Mouse (Mus musculus) gastrocnemius, adult 18-20 months (tissue): ENCODE data around the gene Robo2. TPM values are rescaled to one million over a fixed set of nuclear protein-coding genes. Genes with fewer than 3 reads are reported as not detected.
A peak's percentile ranks its signal among the peaks of the same experiment; 100 is the strongest.
"Not testable (repeated sequence)": the region's sequence is repeated elsewhere in the genome, so short reads cannot be mapped to it uniquely, and the experiment has no call there.

ENCODE experiments used
- DNase-seq: peaks from one replicate; pipeline ENCODE4 v3.0.0; 2021; ENCODE audit warnings: low spot score
- total RNA-seq, 2 experiments: library from RNA; stranded (reverse); gene quantifications; 2 replicates each; pipeline ENCODE4 v1.2.3; 2021

Robo2 gene
- total RNA-seq, 2 experiments from 2014 or later, result 0.21 to 0.85 TPM

DNA sequence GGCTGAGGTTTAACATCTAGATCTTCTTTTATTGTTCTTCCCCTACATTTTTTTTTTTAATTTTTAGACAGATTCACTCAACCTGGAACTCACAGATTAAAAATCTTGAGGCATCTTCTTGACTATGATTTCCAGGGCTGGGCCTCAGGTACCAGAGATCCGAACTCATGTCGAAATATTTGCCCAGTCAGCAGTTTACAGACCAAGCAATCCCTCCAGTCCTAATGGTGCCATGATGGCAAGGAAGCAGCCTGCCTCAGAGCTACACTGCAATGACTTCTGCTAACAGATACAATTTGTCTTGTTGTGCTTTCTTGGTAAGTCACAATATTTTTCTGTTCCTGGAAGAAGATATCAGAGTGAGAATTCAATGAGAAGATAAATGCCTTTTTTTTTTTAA is 327.4 kb downstream of the Robo2 start:
- no peak for DNase-seq

DNA sequence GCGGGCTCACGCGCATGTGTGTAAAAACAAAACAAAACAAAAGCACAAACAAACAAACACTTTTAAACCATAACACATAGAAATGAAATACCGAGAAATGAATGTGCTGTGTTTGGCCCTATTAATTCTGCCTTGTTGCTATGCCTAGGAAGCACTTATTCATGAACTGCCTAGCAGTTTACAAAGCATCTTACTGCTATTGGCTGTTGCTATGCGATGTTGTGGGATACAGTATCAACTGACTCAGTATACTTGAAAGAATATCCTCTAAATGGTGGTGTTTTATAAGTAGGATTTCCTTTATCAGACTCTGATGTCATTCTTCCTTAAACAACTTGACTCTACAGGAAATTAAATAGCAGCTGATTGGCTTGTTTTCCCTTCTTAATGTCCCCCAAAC is 339.0 kb downstream of the Robo2 start:
- no peak for DNase-seq

DNA sequence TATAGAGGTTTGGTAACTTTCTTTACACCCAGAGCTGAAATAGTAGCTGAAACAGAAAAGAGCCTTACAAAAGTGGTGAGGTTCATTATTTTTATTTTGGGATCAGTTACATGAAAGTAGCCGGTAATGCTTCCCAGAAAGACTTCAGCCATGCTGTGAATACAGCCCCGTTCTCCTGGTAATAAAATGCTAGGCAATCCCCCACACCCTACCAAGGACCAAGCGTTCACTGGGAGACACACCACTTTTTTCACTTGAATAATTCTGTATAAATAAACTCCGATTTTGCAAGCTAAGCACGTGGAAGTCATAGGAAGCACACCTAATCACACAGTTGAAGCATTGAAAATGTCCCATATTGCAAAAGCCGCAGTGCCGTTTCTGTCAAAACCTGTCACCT is 341.0 kb downstream of the Robo2 start:
- no peak for DNase-seq

DNA sequence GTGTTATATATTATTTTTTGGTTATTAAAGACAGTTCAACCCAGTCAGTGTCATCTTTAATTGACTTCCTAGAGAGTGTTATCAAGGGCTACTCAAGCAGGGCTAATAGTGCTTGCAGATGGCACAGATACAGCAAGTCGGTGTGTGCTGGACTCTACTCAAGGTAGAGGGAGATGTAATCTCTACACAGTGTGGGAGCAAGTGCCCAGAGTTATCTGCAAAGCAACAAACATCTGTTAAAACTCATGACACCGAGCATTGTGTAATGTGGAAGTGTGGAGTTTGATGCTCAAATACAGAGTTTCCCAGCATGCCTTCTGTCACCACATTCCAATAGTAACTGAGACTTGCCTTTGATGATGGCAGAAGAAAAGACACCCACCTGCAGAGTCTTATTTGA is 345.7 kb downstream of the Robo2 start:
- no peak for DNase-seq

DNA sequence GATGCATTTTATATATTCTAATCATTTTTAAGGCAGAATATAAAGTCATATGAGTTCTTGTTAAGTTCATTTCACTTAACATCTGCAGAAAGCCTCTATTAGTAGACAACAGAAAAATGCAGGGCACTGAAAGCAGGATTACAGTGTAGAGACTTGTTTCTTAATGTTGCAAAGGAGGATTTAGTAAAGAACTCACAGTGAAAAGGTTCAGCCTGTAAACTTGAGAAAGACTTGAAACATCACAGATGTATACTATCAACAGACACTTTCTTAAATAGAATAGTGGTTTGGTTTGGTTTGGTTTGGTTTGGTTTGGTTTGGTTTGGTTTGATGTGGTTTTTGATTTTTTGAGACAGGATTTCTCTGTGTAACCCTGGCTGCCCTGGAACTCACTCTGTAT is 349.7 kb downstream of the Robo2 start:
- DNase-seq, result no peak

DNA sequence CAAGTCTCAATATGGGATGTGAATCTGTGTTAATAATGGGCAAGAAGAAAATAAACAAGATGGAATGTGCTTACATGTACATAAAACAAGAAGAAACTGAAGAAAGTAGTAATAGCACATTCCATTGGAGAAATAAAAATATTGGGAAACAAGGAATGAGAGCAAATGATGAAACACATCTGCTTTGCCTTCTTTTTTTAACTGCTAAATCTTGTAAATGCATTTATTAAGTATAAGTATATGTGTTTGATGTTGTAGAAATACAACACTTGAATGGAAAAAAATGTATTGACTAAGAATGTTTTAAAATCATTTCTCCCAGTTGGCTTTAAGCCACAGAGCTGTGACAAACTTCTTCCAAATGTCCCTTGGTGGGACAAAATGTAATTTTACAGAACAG is 350.1 kb downstream of the Robo2 start:
- no peak for DNase-seq

DNA sequence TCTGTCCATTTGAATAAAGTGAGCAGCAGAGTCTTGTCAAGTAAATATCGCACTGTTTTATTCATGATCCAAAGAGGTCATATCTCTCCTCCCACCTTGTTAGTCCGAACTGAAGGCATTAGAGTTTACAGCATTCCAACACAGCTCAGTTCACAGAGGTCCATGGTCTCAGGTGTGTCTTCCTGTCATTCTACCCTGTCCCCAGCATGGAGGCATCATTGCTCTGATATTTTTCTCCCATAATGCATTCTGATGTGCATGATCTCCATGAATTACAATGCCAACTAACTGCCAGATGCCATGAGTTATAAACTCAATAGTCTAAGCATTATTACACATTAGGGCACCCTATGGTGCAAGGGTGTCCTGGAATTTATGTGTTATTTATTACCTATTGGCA is 354.7 kb downstream of the Robo2 start:
- DNase-seq, result no peak

DNA sequence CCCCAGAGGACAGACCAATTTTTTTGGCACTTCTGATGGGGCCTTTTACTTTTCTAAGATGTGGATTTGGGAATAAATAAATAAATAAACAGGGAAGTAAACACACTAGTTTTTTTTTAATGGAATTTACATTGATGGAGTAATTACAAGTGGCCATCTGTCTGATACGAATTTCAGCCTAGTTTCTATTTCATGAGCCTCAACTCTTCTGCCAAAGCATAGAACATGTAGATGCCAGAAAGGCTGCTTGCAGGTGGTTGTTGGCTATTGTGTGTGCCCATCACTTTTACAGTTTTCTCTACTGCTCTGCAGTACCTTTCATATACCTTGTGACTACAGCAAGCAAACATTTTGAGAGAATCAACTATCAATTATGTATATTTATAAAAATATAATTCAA is 355.4 kb downstream of the Robo2 start:
- DNase-seq, result no peak

DNA sequence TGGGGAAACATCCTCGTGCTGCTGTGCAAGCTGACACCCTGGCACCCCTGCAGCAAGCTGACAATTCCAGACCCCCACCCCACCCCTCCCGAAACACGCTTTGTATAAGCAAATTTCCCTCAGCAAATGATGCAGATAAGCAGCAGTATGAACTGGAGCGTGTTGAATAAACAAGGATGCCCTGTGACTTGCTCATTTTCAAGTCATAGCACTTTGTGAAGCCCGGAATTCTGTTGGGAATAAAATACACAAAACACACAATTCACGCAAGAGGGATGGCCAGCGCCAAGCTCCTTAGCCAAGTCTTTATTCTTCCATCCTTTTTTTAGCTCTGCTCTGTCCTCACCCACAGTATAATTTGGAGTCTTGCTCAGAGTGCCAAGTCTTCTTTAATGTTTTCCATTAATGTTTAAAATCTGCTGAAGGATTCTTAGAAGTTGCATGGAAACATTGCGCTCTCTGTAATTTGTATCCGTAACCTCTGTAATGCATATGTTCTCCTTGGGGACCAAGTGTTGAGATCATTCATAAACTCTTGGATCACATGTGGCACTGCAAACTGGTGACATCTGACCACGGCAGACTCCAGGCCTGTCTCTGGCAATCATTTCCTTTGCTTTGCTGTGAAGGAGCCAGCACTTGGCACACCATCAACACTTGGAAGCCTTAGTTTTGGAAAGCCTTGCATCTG is 356.4 kb downstream of the Robo2 start:
- peak; percentile 8 for DNase-seq

DNA sequence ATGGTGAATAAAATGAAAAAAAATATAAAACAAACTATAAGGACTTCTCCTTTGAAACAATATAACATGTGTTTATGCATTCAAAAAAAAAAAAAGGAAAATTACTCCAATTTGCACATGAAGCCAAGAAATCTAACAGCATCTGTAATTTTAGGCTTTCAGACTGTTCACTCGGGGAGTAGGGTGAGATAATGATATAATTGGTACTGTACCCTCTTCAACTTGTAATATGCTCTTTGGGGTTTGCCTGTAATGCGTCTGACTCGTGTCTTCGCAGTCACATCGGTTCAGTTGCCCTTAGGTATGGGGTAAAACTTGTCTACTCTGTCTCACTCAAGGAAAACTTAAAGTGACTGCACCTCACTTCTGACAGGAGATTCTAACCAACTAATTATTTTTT is 362.2 kb downstream of the Robo2 start:
- DNase-seq, result no peak

DNA sequence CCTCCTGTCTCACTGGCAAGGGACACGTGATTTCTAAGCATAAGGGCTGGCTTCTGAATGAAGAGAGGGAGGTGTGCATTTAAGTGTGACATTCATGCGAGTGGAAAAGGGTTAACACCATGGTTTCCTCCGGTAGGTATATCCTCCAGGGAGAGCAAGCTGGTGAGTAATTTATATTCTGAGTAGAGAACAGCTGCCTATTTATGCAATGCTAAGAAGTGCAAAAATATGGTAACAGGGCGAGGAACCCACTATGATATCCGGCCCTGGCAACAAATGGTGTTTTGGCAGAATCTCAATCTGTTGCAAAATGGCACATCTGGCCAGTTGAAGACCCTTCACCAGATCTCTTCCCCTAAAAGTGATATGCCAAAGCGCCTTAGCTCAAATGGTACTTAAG is 362.6 kb downstream of the Robo2 start:
- no peak for DNase-seq

DNA sequence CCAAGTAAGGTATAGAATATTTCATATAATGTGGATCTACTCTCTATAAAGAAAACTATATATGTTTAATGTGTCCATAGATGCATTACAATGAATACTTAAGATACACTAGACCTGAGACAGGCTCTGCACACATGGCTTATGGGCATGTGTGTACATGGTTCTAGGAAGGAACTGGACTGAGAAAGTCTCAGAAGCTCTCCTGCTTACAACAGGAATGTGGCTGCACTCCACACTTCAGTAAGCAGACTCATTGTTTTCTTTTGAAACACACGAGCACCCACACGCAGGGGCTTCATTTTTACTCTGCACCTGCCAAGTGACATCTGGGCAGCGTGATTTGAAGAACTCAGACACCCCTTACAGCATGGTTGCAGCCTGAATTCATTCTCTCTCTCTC is 364.4 kb downstream of the Robo2 start:
- no peak for DNase-seq

DNA sequence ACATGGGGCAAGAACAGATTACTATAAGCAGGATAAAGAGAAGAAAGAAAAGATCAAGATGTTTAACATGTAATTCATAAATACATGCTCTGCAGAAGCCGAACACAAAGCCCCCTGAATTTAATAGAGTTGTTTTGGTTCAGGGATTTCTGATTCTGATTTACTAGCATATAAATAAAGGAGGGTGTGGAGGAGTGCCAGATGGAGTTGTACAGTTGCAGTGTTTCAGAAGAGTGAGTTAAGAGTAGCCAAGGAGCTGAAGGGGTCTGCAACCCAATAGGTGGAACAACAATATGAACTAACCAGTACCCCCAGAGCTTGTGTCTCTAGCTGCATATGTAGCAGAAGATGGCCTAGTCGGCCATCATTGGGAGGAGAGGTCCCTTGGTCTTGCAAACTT is 370.8 kb downstream of the Robo2 start:
- not testable (repeated sequence) for DNase-seq

DNA sequence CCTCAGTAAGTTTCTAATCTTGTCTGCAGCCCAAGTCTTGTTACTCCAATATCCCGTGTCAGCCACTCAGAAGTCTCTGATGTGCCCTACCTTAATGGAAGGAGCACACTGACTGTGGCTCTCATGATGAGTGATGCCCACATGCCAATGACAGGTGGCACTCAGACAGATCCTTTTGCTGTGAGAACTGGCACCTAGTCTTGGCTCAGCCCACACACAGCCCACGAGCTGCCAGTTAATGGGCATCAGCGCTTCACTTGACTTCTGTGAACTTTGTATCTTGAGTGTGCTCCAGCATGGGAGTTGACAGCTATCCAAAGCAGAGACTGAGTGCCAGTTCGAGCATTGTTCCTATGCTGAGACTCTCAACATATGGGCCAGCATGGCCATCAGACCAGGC is 383.8 kb downstream of the Robo2 start:
- DNase-seq, result no peak

DNA sequence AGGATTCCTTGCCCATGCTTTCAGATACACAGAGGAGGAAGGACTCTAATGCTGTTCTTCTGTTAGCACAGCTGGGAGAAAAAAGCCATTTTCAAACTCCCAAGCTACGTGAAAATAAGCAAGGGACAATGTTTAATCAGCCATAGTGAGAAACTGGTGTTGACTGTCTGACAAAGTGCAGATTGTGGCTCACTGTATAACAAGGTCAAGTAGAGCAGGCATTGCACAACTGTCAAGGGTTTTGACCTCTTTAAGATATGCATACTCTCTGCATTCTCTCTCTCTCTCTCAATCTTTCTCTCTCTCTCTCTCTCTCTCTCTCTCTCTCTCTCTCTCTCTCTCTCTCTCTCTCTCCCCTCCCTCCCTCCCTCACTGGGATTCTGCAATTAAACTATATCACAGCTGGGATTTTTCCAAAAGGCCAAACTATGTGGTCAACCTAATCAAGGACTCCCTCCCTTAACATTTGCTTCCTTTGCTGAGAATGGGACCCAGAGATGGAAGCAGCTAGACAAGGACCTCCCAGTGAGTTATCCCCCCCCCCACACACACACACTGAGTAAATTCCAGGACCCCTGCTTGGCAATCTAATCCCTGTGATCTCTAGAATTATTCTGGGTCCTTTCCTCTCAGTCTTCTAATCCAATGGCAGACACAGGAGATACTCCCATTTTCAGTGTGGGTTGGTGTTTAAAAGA is 389.2 kb downstream of the Robo2 start:
- no peak for DNase-seq

DNA sequence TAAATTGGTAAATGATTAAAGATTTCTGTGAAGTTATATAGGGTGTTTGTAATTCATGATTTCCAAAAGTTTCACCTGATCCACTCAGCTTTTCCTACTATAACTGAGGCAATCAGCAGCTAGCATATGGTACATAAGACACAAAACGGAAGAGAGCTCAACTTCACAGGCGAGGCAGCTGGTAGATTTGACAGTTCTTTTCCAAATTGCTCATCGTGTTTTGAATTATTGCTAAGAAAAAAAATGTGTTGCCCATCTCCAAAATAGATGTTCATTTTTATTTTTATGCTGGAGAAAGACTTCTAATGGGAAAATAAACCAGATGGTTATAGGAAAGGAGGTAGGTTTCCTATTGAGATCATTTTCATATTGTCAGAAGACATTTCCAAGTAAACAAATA is 405.9 kb downstream of the Robo2 start:
- DNase-seq, result no peak

DNA sequence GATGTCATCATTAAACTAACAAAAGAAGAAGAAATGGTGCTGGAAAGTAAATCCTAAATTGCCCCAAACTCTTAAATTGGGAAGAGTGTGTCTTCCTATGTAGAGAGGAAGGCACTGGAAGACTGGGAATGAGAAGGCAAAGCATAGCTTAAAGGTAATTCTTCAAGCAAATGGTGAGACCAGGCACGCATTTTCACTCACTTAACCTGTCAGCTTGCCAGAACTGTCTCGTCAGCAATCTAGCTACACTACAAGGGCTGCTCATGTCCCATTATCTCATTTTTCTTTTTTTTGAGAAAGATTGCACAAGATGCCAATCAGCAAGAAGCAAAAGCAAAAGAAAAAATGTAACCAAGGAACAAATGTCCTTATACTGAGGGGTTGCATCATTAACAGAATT is 410.3 kb downstream of the Robo2 start:
- no peak for DNase-seq

DNA sequence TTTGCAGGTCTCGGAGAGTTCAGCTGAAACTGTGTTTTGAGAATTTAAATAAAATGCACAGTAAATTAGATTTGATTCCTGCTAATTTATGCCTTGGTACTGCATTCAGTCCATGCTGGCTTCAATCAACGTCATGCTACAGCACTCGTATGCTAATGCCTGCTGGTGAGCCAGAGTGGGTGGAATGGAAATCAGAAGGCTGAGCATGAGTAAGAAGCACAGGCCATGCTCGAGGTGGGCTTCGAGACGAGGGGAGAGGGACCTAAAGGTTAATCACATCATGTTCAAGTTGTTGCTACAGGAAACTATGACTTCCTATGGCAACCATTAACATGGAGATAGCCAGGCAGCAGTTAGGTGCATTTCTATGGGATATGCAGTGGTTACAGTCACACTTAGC is 420.4 kb downstream of the Robo2 start:
- no peak for DNase-seq

DNA sequence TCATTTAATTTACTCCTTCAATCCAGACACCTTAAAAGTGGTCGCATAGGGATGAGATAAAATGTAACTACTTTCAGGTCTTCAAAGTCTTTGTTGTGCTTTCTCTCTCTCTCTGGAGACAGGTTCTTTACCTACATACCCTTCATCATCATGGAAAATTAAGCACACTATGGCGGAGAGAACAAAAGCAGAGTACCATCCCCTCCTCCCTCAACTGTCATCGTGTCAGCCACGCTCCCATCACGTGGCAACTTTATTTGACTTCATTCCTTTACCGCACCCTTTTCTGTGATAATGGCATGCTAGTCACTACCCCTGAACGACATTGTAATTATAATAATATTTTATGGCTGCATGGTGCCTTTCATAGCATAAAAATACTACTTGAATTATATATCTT is 442.1 kb downstream of the Robo2 start:
- DNase-seq, result no peak

DNA sequence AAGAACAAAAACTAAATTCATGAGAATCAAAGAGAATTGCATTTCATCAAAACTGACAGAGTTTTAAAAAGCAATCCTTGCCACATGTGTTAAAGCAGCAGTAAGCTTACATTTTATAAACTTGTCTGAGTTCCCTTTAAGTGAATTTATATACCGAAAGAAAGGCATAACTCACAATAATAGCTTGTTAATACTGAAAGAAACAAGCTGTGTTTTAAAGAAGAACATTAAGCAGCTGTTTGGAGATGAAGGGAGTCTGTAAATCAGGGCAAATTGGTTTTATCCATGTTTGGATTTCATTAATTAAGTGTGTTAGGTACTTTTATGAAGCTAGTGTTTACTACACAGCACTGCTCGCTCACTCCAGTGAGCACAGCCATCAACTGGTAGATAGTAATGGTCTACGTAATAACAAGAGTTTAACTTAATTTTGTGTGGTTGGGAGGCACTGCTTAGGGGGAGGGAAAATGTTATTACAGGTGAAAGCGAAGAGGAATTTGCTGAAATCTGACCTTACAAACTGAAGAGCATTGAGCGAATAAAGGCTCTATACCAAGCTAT is 447.2 kb downstream of the Robo2 start:
- no peak for DNase-seq

DNA sequence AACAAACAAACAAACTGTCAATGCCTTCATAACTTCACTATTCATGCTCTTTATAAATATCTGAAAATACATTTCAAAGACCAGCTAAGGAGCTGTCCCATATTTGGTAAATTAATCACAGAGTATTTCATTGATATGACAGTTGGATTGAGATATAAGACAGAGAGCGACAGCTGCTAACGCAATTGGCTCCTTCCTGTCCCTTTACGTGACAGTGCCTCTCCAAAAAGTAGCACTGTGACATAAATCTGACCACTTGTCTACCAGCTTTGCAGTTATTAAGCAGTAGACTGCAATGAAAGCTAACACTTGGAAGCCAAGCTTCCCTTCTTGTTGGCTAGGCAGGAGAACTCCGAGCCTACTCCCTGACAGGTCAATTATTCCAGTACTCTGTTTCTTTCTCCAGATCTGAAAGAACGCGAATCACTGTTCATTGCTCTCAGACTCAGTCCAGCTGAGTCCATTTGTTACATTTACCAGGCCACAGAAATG is 452.1 kb downstream of the Robo2 start:
- no peak for DNase-seq

DNA sequence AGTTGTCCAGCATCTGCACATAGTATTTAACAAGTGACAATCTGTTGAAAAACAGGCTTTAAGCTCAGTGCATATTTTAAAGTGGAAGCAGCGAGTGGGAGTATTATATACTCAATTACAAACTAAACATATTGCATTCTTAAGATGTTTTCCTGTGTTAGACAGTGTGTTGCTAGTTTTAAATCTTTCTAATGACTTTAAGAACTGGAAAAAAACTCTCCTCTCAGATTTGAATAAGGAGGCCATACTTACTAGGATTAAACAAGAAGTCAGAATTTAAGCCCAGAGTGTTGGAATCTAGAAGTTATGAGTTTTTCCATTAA is 453.1 kb downstream of the Robo2 start:
- no peak for DNase-seq
